Mouse (Mus musculus) stomach, postnatal 0 days (tissue): ENCODE measurements around the gene Cdc34.

ENCODE experiments used
- CTCF ChIP-seq: IDR thresholded peaks from 2 replicates; pipeline ENCODE4 v1.5.1; 2016; ENCODE audit warnings: antibody characterized with exemption, low read depth, mild to moderate bottlenecking, moderate library complexity
- EP300 ChIP-seq: optimal IDR thresholded peaks from 2 replicates; pipeline ENCODE3; 2016; ENCODE audit warnings: antibody characterized with exemption

GRCm38 (mm10) chr10:79733847-79734246, 51.9 kb downstream of the Cdc34 start:
- TF ChIP-seq CTCF (no peak), EP300 (no peak)
